Mouse (Mus musculus) kidney, postnatal 4 days (tissue): Measurements from ENCODE around the gene Pakap.
A peak's percentile ranks its signal among the peaks of the same experiment; 100 is the strongest.

Source experiments
- DNase-seq, 2 experiments: peaks; one replicate each; pipeline ENCODE4 v3.0.0; 2021; ENCODE audit warnings: mixed read lengths in 2 of 2

Gene Pakap

DNA sequence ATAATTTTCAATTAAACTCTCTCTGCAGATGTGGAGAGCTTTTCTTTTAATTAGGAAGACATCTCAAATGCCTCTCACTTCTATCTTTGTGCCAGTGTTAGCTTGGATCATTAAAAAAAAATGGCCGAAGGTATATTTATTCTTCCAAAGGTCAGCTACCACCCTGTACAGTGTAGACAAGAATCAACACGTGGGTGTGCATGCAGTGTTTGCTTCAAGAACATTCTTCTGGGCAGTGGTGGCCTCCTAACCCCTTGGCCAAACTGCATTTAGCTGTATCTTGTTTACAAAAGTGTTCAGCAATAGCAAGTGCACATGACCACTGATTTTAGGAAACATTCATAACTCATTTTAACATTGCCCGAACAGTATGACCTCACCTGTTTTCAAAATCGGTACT is 241.5 kb downstream of the Pakap start:
- no peak for DNase-seq

DNA sequence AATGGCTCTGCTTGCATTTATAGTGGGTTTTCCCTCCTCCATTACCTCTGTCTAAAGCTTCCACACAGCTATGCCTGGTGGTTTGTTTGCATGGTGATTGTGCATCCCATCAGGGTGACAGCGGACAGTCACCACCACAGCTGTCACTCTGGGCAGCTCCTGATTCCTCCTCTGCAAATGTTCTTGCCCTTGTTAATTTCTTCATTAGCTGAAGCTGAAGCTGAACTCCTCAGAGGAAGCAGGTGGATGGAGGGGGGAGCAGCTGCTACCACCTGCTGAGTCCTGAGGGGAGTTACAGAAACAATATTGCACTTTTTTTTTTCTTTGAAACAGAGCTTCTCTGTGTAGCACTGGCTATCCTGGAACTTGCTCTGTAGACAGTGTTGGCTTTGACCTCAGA is 244.1 kb downstream of the Pakap start:
- no peak for DNase-seq

DNA sequence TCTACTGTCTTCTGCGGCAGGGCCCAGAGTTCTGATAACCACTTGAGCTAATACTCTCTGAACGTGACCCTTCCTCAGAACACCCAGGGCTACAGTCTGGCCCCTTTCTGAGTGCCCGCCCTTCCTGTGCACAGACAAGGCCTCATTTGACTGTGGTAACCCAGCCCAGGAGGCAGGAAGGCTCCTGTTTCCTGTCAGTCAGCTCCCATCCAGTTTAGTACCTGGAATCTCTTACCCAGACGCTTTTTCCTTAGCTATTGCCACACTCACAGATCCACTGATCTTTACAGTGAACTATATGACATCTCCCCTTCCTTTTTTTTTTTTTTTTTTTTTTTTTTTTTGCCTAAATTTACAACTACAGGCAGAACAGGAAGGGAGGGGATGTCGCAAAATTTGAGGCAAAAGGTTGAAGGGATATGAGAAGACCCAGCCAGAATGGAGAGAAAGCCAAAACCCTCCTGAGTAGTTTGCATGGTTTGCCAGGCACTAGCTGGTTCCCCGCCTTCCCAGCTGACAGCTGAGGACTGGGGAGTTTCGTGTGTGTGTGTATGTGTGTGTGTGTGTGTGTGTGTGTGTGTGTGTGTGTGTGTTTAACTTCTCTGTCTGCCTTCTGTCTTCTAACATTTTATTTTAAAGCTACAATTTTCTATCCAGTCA is 245.1 kb downstream of the Pakap start:
- peak; percentile 26 to 53 for DNase-seq

GRCm38 (mm10) chr4:57813576-57813945 is 245.6 kb downstream of the Pakap start:
- no peak for DNase-seq

DNA sequence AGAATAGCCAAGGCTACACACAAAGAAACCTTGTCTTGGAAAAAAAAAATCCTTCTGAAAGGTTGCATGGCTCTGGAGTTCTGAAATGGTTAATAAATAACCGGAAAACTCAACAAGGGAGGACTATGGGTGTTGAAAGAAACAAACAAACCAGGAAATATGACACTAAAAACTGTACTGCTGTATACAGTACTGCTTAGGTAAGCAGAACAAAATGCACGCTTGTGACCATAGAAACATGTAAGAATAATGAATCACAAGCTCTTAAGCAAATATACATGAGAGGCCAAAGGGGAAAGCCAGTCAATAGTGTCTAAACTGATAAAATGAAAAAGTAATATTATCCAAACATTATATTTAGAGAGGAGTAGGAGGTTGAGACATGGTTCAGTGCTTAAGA is 247.4 kb downstream of the Pakap start:
- DNase-seq: no peak

DNA sequence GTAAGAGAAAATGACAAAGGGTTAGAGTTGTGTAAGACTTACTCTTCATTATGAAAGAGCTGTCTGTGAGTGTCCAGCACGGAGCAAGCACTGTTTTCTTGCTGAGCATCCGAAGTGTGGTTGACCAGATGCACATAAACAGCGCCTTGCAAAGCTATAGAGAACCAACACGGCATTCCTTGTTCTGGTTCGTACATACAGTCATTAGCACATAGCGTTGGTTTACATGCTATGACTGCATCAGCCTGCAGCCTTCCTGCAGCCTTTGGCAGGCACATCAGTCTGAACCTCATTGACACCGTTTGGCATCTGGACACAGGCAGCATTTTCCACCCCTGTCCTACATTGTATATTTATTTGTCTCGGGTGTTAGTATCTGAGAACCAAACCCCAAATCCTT is 248.2 kb downstream of the Pakap start:
- DNase-seq: no peak

DNA sequence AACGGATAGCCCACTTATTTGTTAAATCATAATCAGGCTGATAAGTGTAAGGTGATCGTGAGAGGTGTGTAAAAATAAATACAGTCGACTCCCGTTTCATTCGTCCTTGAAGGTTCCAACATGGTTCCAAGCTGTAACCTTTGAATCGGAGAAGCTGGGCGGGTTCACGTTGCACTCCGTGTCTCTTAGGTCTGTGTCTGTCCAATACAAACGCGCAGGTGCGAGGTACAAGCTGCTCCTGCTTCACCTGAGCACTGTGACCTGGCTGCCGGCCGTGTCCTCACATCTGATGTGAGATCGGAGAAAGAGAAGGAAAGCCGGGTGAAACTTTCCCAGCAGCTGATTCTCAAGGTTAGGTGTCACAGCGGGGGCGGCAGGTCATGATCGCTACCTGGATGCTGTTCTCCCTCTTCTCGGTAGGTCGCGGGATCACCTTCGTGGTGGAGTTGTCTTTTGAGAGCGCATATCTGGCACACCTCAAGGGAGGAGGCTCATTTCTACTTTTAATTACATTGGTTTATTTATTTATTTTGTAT is 252.9 kb downstream of the Pakap start:
- DNase-seq: no peak

DNA sequence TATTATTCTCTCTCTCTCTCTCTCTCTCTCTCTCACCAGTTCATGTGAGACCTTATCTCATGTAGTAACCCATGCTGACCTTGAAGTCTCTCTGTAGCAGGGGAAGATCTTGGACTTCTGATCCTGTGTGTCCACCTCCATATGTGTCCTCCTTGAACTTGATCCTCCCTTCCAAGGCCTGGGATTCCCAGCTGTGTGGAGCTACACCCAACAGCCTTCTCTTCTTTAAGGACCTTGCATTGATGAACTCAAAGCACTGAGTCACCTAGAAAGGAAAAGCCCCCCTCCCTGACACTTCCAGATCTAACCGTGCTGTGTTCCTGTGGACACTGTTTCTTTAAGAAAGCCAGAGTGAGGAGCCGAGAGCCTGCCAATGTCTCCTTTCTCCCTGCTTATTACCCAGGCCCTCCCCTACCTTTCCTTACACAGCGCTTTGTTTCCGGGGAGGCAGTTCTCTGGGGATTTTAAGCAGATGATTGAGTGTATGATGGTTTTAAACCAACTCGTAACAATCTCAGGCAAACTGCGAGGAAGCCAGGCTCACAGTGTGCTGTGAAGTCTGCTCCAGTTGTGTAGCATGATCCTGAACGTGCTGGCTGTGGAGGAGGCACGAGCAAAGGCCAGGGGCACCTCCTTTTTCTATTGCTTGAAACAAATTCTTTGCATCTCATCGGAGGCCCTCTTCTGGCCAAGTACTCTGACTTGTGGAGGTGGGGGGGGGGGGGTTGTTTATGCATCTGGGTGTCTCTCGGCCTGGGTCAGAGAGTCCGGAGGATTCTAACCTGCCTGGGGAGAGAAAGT is 253.8 kb downstream of the Pakap start:
- peak; percentile 24 to 47 for DNase-seq

DNA sequence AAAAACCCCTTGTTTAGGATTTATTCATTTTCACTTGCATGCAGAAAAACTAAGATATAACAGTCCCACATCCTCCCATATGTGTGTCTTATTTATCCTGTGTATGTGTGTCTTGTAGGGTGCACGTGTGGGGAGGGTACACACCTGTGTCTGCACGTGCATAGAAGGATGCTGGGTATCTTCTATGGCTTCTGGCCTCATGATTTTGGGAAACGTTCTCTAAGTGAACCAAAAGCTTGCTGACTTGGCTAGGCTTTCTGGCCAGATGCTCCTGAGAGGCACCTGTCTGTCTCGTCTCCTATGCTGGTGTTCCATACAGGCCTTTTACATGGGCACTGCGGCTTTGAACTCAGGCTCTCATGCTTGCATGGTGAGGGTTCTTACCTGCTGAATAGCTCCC is 254.7 kb downstream of the Pakap start:
- DNase-seq: no peak

GRCm38 (mm10) chr4:57824626-57825240 is 256.8 kb downstream of the Pakap start:
- DNase-seq: no peak

- DNase-seq: no peak
Observed at GRCm38 (mm10) chr4:57826272-57826671, 258.3 kb downstream of the Pakap start.

GRCm38 (mm10) chr4:57829131-57829530 is 261.2 kb downstream of the Pakap start:
- no peak for DNase-seq

- DNase-seq: no peak
Observed at GRCm38 (mm10) chr4:57829740-57830139, 261.8 kb downstream of the Pakap start.

- DNase-seq: no peak
Observed at GRCm38 (mm10) chr4:57832318-57832717, 264.3 kb downstream of the Pakap start.

DNA sequence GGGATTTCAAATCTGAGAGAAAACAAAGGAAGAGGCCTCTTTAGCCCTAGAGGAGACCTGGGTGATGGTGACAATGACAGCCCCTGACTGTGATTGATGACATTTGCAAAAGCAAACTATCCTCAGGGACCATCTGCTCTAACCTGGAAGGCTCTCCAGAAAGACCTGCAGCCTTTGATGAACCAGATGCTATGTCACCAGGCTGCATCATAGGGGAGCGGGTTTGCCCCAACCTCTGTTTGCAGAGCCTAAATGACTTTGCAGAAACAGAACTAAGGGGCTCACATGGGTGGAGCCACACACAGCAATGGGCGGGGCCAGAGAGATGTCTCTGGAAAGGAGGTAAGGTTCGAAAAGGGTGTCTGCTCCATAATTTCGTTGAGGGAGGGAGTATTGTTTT is 265.1 kb downstream of the Pakap start:
- no peak for DNase-seq

GRCm38 (mm10) chr4:57834141-57834540 is 266.2 kb downstream of the Pakap start:
- DNase-seq: no peak

DNA sequence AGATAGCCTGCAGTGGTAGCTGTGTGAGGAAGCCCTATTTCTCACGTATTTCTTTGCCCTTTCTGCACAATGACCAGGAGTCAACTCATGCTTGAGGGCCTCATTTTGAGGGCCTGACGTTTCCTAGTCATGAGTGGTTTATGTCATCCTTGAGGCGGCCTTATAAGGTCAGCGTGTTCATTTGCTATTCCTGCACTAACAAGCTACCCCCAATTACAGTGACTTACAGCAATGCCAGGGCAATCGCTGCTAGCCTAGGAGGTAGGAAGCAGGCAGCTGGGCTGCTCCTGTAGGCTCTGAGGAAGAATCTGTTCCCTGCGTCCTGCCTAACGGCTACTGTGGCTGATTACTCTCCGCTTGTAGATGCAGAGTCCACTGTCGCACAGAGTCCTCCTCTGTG is 269.1 kb downstream of the Pakap start:
- DNase-seq: no peak

DNA sequence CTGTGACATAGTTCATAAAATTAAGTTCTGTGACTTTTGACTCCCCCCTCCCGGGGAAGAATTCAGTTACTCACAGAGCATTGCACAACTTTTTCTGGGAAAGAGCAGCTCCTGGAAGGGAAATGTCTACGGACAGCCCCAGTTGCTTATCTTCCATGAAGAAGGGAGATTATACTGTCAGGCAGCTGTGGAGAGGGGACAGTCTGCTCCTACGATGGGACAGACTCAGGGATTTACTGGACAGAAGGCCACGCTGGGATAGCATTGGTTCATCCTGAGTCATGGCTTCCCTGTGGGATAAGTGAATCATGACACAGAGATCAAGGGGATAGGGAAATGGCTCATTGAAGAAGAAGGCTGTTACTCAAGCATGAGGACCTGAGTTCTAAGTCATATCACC is 271.4 kb downstream of the Pakap start:
- no peak for DNase-seq

- DNase-seq: no peak
Observed at GRCm38 (mm10) chr4:57841911-57842310, 273.9 kb downstream of the Pakap start.

- DNase-seq: no peak
Observed at GRCm38 (mm10) chr4:57842472-57843305, 274.7 kb downstream of the Pakap start.

DNA sequence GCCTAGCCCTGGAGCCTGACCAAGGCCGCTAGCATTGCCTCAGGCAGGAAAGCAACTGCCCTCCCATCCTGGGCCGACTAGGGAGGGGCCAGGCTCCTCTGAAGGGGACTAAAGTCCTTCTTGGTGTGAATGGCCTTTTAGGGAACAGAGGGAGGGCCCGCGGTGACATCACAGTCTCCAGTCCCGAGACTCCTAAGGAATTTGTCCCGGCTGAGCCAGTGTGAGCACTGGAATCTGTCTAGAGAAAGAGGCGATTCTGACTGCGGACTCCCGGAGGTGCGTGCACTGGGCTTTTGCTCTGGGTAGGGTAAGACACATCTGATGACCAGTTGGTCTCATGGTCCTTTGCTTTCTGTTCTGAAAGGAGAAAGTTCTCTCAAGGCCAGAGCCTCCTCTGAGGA is 277.1 kb downstream of the Pakap start:
- DNase-seq: peak; percentile 86 to 93

DNA sequence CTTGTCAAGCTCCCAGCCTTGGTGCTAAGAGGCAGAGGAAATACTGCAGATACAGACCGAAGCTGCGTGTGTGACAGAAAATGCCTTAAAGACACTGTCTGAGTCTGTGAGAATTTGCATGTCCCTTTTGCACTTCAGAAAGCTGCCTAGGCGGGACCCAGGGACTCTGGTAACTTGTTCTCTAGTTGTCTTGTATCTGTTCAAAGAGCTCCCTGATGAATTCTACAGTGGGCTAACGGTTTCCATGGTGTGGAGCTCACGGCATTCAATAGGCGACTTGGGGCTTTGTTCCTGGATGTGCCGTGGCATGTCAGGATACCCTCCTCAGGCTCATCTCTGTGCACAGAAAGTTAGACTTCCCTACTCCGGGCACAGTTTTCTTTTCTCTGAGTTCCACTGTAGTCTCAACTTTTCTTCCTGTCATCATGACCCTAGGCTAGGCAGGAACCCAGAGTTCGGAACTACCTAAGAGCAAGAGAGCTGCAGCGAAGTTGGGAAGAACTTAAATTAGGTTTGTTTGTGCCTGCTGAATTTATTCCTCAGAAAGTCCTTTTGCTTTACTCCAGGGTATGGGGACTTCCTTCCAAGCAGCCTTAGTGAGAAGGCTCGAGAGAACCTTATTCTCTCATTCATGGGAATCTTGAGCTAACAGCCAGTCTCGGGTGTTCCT is 277.7 kb downstream of the Pakap start:
- DNase-seq: peak in 1 of 2 experiments; percentile 39
